Mouse (Mus musculus): ENCODE results near the gene Tsen34. TPM values are rescaled to one million over a fixed set of nuclear protein-coding genes. Genes with fewer than 3 reads are reported as not detected.
"Not testable (repeated sequence)": the region's sequence is repeated elsewhere in the genome, so short reads cannot be mapped to it uniquely, and the experiment has no call there.

Gene Tsen34
- polyA plus RNA-seq, 1 experiment from 2014 or later: 253 TPM

DNA sequence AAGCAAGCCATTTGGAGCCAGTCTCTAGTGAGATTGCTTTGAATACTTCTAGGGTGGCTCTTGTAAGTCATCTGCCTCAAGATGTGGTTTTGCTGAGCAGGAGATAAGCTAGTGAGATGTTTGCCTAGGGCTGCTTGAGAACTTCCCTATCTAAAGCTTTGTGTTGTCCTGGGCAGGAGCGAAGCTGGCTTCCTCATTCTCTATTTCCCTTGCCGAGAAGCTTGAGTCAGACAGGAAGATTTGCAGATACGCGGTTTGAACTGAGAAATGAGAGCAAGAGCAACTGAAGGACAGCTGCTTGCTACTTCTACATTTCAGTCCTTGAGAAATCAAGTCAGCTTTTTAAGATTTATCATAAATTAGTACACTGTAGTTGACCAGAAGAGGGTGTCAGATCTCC is 14.4 kb downstream of the Tsen34 start:
- WGBS: 61% methylated on average over 4 of the region's 4 CpGs
- peak overlapping the region; percentile 43; the same call in 1 of the 2 replicates for H3K27ac ChIP-seq (ENCODE audit: low read depth)
- H3K4me1 ChIP-seq (replicated peaks; ENCODE audit: control insufficient read depth, insufficient read depth, low read length): peaks cover 12% of the 10 kb centered on the region; the same call in 1 of the 2 replicates
- DNase-seq (ENCODE audit: low spot score) (no peak), ATAC-seq (replicated peaks; ENCODE audit: low FRiP score, low TSS enrichment, low read depth) (no peak)
- H3K4me2 ChIP-seq (ENCODE audit: low read length): peak overlapping the region; percentile 5; the same call in 1 of the 2 replicates
- peaks cover 33% of the 10 kb centered on the region for H3K36me3 ChIP-seq (ENCODE audit: control insufficient read depth, insufficient read depth, low read length)
- H3K9me3 ChIP-seq (ENCODE audit: control insufficient read depth, low read length): no peaks in the 10 kb centered on the region
- no peak overlapping the region for H3K9ac ChIP-seq (ENCODE audit: low read length)
- no peak overlapping the region for H3K4me3 ChIP-seq (ENCODE audit: low read depth, low read length)
- H3K27me3 ChIP-seq (replicated peaks; ENCODE audit: control insufficient read depth, insufficient read depth, low read length): no peaks in the 10 kb centered on the region

DNA sequence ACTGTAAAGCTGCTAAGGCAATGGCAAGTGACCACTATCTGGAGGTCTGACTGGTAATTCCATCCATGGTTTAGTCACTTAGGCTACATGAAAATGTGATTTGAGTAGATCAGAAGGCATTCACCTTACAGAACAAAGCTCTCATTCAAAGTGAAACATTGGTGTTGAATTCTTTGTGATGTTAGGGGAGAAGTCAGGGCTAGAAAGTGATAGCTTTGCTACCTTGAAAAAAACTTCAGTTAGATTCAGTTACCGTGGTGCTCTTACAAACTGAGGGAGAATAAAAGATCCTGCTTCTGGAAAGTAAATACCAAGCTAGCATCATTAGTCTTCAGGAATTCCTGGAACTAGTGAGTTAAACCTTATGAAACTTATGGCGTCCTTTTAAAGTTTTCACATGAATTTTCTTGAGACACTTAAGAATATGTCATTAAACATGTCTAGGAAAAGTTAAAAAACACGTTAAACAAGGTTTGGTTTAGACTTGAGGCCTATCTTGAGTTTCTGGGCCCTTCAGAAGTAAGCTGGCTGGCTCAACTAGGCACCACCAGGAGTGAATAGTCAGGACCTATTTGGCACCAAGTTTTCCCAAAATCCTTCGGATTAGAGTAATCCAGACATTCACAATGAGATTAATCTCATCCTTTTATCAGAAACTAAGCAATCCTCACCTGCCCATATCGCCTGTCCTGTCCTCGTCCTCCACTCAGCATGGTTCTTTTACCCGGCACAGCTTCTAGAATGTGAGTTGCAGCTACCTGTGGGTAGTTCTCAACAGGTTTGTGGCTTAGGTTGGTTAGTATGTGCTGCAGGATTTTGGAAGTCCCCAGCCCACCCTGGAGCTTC is 15.1 kb downstream of the Tsen34 start:
- DNase-seq (ENCODE audit: low spot score): peak; percentile 53
- 33% methylated on average over 7 of the region's 7 CpGs for WGBS

DNA sequence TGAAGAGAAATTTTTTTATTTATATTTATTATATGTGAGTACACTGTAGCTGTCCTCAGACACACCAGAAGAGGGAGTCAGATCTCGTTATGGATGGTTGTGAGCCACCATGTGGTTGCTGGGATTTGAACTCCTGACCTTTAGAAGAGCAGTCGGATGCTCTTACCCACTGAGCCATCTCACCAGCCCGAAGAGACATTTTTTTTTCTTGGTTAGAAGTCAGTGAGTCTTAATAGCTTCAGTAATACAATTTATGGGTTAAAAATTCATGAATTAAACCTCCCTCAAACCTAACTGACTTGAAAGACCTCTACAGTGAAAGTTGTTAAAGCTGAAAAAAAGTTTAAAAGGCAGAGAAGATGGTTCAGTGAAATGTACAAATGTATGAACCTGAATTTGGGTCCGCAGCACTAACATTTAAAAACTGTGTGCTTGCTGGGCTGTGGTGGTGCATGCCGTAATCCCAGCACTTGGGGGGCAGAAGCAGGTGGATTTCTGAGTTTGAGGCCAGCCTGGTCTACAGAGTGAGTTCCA is 15.9 kb downstream of the Tsen34 start:
- H3K9ac ChIP-seq (ENCODE audit: low read length); H3K4me3 ChIP-seq (ENCODE audit: low read depth, low read length); H3K9me3 ChIP-seq (ENCODE audit: control insufficient read depth, low read length); DNase-seq (ENCODE audit: low spot score); H3K27me3 ChIP-seq (replicated peaks; ENCODE audit: control insufficient read depth, insufficient read depth, low read length); H3K27ac ChIP-seq (ENCODE audit: low read depth); H3K4me1 ChIP-seq (replicated peaks; ENCODE audit: control insufficient read depth, insufficient read depth, low read length); H3K4me2 ChIP-seq (ENCODE audit: low read length): not testable (repeated sequence)
- 38% methylated on average over 5 of the region's 5 CpGs for WGBS
- peaks cover 33% of the 10 kb centered on the region for H3K36me3 ChIP-seq (ENCODE audit: control insufficient read depth, insufficient read depth, low read length)
- 0 out of 2 replicates have a peak, but pooled peaks have one; percentile 2 for ATAC-seq (replicated peaks; ENCODE audit: low FRiP score, low TSS enrichment, low read depth)

More for the DNA sequence above, 15.1 kb downstream of the Tsen34 start:
- no peaks in the 10 kb centered on the region for H3K9me3 ChIP-seq (ENCODE audit: control insufficient read depth, low read length)
- H3K9ac ChIP-seq (ENCODE audit: low read length): no peak overlapping the region
- 0 out of 2 replicates have a peak, but pooled peaks have one; percentile 1 for ATAC-seq (replicated peaks; ENCODE audit: low FRiP score, low TSS enrichment, low read depth)
- no peaks in the 10 kb centered on the region for H3K27me3 ChIP-seq (replicated peaks; ENCODE audit: control insufficient read depth, insufficient read depth, low read length)
- peaks cover 12% of the 10 kb centered on the region; the same call in 1 of the 2 replicates for H3K4me1 ChIP-seq (replicated peaks; ENCODE audit: control insufficient read depth, insufficient read depth, low read length)
- no peak overlapping the region for H3K27ac ChIP-seq (ENCODE audit: low read depth)
- no peak overlapping the region for H3K4me2 ChIP-seq (ENCODE audit: low read length)
- peaks cover 33% of the 10 kb centered on the region for H3K36me3 ChIP-seq (ENCODE audit: control insufficient read depth, insufficient read depth, low read length)
- H3K4me3 ChIP-seq (ENCODE audit: low read depth, low read length): no peak overlapping the region

GRCm38 (mm10) chr7:3709000-3709399 is 16.3 kb downstream of the Tsen34 start:
- ATAC-seq (replicated peaks; ENCODE audit: low FRiP score, low TSS enrichment, low read depth) (no peak), DNase-seq (ENCODE audit: low spot score) (no peak)
- Histone ChIP-seq H3K4me3 (ENCODE audit: low read depth, low read length) (no peak overlapping the region), H3K27ac (ENCODE audit: low read depth) (no peak overlapping the region), H3K9me3 (ENCODE audit: control insufficient read depth, low read length) (no peaks in the 10 kb centered on the region), H3K4me2 (ENCODE audit: low read length) (no peak overlapping the region), H3K9ac (ENCODE audit: low read length) (no peak overlapping the region), H3K4me1 (replicated peaks; ENCODE audit: control insufficient read depth, insufficient read depth, low read length) (peaks cover 8% of the 10 kb centered on the region; the same call in 1 of the 2 replicates), H3K36me3 (ENCODE audit: control insufficient read depth, insufficient read depth, low read length) (peaks cover 33% of the 10 kb centered on the region), H3K27me3 (replicated peaks; ENCODE audit: control insufficient read depth, insufficient read depth, low read length) (no peaks in the 10 kb centered on the region)
- WGBS: 77% methylated on average over 1 of the region's 1 CpGs

GRCm38 (mm10) chr7:3712264-3712942 is 19.7 kb downstream of the Tsen34 start:
- H3K4me2 ChIP-seq (ENCODE audit: low read length): no peak overlapping the region
- no peaks in the 10 kb centered on the region for H3K27me3 ChIP-seq (replicated peaks; ENCODE audit: control insufficient read depth, insufficient read depth, low read length)
- no peak for DNase-seq (ENCODE audit: low spot score)
- H3K36me3 ChIP-seq (ENCODE audit: control insufficient read depth, insufficient read depth, low read length): peaks cover 11% of the 10 kb centered on the region
- H3K9ac ChIP-seq (ENCODE audit: low read length): no peak overlapping the region
- no peak for ATAC-seq (replicated peaks; ENCODE audit: low FRiP score, low TSS enrichment, low read depth)
- H3K4me1 ChIP-seq (replicated peaks; ENCODE audit: control insufficient read depth, insufficient read depth, low read length): no peaks in the 10 kb centered on the region
- no peak overlapping the region for H3K4me3 ChIP-seq (ENCODE audit: low read depth, low read length)
- WGBS: 35% methylated on average over 5 of the region's 5 CpGs
- no peaks in the 10 kb centered on the region for H3K9me3 ChIP-seq (ENCODE audit: control insufficient read depth, low read length)
- H3K27ac ChIP-seq (ENCODE audit: low read depth): no peak overlapping the region

DNA sequence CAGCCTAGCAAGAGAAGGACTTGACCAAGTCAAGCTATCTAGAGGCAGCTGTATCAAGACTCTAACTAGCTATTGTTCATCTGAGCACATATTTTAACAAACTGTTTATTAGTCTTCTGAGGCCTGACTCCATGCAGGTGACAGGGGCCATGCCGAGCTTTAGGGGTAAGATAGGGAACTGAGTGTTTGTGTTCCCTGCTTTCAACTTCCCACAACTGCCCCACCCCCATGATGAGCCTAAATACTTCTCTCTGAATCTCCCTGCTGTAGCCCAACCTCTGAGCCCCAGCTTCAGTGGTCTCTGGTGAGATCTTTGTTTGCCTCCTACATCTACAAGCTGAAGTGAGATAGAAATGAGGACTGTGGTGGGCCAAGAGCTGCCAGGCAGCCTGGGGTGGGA is 22.6 kb downstream of the Tsen34 start:
- no peak overlapping the region for H3K4me2 ChIP-seq (ENCODE audit: low read length)
- no peaks in the 10 kb centered on the region for H3K9me3 ChIP-seq (ENCODE audit: control insufficient read depth, low read length)
- H3K4me3 ChIP-seq (ENCODE audit: low read depth, low read length): no peak overlapping the region
- no peaks in the 10 kb centered on the region for H3K27me3 ChIP-seq (replicated peaks; ENCODE audit: control insufficient read depth, insufficient read depth, low read length)
- H3K27ac ChIP-seq (ENCODE audit: low read depth): no peak overlapping the region
- no peak overlapping the region for H3K9ac ChIP-seq (ENCODE audit: low read length)
- no peaks in the 10 kb centered on the region for H3K4me1 ChIP-seq (replicated peaks; ENCODE audit: control insufficient read depth, insufficient read depth, low read length)
- 48% methylated on average over 1 of the region's 1 CpGs for WGBS
- no peak for ATAC-seq (replicated peaks; ENCODE audit: low FRiP score, low TSS enrichment, low read depth)
- no peak for DNase-seq (ENCODE audit: low spot score)
- no peaks in the 10 kb centered on the region for H3K36me3 ChIP-seq (ENCODE audit: control insufficient read depth, insufficient read depth, low read length)

DNA sequence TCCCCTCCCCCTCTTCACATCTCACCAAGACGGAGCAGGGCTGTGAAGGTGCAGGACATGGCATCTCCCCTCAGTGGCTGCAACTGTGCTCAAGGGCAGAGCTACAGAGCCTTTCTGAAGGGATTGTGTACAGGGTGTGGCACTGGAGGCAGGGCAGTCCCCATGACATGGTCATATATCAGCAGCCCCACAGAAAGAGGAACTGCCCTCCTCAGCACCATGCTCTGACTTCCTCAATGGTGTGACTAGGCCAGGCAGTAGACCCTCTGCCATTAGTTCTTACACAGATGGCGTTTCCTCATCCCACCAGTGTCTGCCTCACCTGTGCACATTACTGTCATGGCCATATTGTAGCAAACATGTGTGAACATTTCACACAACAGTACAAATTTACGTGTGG is 27.6 kb downstream of the Tsen34 start, which contains the start of gene Pirb:
Gene Pirb, minus strand, starts transcription at position 124 of the 400 bp plus-strand sequence.
- H3K4me3 ChIP-seq (ENCODE audit: low read depth, low read length); H3K36me3 ChIP-seq (ENCODE audit: control insufficient read depth, insufficient read depth, low read length); H3K9ac ChIP-seq (ENCODE audit: low read length); H3K4me2 ChIP-seq (ENCODE audit: low read length); H3K27me3 ChIP-seq (replicated peaks; ENCODE audit: control insufficient read depth, insufficient read depth, low read length); DNase-seq (ENCODE audit: low spot score); H3K9me3 ChIP-seq (ENCODE audit: control insufficient read depth, low read length); ATAC-seq (replicated peaks; ENCODE audit: low FRiP score, low TSS enrichment, low read depth); H3K27ac ChIP-seq (ENCODE audit: low read depth); H3K4me1 ChIP-seq (replicated peaks; ENCODE audit: control insufficient read depth, insufficient read depth, low read length): not testable (repeated sequence)
- 100% methylated on average over 1 of the region's 3 CpGs for WGBS

GRCm38 (mm10) chr7:3725459-3725858 is 32.8 kb downstream of the Tsen34 start:
- H3K9ac ChIP-seq (ENCODE audit: low read length); H3K9me3 ChIP-seq (ENCODE audit: control insufficient read depth, low read length); H3K4me1 ChIP-seq (replicated peaks; ENCODE audit: control insufficient read depth, insufficient read depth, low read length); H3K4me2 ChIP-seq (ENCODE audit: low read length); H3K4me3 ChIP-seq (ENCODE audit: low read depth, low read length); H3K27ac ChIP-seq (ENCODE audit: low read depth); H3K27me3 ChIP-seq (replicated peaks; ENCODE audit: control insufficient read depth, insufficient read depth, low read length); DNase-seq (ENCODE audit: low spot score); H3K36me3 ChIP-seq (ENCODE audit: control insufficient read depth, insufficient read depth, low read length); ATAC-seq (replicated peaks; ENCODE audit: low FRiP score, low TSS enrichment, low read depth): not testable (repeated sequence)

All from intestine, embryonic 14.5 days (tissue).